Mouse (Mus musculus) yolk sac, embryonic 10.5 days (tissue): ENCODE results near the gene Tcfl5.

Source experiments
- DNase-seq: peaks from one replicate; pipeline ENCODE4 v3.0.0-alpha.2; 2017; ENCODE audit warnings: low spot score

Tcfl5 gene

DNA sequence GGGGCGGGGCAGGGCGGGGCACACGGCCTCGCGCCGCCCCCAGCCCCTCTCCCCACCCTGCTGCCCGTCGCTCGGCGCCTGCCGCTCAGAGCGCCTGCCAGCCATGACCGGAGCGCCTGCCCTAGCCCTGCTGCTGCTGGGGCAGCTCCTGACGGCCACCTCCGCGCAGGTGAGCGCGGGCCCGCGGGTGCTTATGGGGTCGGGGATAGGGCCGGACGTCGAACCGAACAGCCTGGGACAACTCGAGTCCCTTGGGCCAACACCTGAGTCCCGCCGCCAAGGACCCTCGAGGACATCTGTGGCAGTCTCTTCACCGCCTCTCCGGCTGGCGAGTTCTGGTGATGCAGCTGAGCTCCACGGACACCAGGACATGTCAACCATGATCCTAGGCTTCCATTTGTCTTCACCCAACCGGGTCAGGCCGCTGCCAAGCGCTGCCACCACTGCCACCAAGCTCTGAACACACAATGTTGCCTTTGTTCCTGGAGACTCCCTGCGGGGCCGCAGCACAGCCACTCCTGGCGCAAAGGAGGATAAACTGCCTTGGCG is 44.3 kb downstream of the Tcfl5 start:
- no peak for DNase-seq

DNA sequence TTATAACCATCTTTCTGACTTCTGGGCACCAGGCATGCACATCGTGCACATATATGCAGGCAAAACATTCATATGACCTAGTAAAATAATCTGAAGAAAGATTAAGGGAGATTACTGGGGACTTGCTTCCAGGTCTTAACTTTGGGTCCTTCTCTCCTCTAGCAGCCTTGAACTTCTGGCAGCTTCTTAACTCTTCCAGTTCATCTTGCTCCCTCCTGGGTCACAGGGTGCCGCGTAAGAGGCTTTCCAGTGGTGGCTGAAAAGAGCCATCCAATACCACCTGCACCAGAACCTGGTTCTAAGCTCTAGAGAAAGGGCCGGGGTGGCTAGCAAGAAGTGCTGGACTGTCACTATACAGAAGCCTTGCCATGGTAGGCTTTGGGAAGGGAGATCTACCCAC is 45.0 kb downstream of the Tcfl5 start, which contains the start of gene Col9a3:
Col9a3 (plus strand) TSS at position 301 of the 400 bp plus-strand sequence.
- no peak for DNase-seq

DNA sequence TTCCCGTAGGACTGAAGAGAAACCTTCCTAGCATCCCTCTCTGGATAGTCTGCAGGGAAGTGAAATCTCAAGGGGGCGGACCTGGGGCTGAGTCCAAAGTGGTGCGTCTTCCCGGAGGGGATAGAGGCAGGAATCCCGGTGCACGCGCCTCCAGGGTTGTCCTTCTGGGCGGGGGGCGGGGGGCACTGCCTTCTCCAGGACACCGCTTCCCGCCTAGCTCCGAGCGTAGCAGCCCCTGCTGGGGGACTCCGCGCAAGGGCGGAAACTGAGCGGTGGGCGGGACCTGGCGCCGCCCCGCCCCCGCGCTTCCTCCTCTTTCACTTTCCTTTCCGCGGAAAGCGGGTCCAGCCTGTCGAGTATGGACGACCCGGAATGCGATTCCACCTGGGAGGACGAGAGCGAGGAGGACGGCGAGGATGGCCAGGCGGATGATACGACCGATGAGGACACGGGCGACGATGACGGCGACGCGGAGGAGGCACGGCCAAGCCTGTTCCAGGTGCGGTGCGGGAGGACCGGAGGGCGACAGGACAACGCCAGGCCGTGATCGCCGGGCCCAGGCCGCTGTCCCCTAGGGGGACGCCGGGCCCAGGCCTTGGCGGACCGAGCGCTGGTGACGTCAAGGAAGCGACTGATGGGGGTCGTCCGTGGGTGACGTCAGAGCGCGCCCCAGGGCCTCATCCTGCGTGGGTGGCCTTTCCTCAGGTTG is 53.2 kb downstream of the Tcfl5 start, which contains the start of gene Ogfr:
Ogfr (plus strand) TSS at position 123 of the 709 bp plus-strand sequence.
- peak; percentile 89 for DNase-seq

DNA sequence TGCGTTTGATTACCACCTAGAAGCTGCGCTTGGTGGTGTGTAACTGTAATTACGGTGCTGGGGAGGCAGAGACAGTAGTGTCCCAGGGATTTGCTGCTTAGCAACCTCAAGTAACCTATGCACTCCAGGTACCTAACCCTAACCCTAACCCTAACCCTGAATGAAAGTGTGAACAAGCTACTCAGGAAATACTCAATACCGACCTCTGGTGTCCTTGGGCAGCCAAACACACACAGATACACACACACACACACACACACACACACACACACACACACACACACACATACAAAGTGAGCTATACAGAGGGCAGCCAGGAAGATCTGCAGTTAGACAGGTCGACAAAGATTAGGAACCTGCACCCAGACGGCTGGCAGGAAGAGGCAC is 53.8 kb downstream of the Tcfl5 start:
- DNase-seq, result no peak

DNA sequence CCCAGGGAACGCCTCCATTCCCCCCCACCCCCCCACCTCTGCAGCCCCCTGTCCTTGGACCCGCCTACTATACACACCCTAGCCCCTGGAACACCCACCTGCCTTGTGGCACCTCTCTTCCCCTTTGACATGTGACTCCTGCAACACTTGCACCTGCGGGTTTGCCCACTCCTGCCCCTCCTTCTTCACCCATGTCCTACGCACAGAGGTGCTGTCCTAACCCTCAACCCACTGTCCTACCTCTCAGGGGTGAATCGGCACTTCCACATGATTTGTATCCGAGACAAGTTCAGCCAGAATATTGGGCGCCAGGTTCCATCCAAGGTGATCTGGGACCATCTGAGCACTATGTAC is 59.4 kb downstream of the Tcfl5 start:
- no peak for DNase-seq

DNA sequence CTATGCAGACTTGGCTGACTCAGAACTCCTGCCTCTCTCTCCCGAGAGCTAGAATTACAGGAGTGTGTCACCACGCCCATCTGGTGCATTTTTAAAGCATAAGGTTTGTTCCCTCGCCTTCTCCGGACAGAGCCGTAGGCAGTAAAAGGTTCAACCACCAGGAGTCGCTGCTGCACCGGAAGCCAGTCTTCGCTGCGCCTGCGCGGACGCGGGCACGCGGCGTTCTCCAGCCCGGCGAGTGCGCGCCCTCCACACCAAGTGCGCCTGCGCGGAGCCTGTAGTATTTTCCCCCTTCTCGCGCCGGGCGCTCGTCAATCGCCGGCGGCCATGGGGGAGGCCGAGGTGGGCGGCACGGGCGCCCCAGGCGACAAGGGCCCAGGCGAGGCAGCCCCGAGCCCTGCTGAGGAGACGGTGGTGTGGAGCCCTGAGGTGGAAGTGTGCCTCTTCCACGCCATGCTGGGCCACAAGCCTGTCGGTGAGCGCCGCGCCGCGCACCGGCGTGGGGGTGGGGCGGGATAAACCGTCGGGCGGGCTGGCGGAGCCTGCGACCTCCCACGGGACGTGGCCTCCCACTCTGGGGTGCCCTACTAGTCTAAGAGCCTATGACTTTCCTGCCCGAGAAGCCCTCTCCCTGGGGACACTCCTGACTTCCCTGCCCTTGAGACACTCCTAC is 59.9 kb downstream of the Tcfl5 start:
- peak; percentile 92 for DNase-seq

DNA sequence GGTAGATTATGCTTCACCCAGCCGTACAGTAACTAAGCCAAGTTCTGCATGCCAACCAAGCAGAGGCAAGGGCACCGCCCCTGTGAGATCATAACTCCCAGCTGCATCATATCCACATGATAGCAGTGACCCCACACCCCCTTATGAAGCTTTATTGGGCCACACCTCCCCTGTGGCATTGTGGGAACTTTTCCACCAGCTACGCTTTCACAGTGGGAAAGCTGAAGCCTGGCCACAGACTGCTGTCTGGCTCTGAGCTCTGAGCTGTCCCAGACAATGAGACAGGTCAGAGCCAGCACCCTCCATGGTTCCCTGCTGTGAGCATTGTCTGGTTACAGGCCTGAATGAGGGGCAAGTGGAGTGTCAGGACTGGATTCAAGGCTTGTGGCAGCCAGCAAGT is 61.5 kb downstream of the Tcfl5 start, which contains the start of gene Mrgbp:
Mrgbp (plus strand) TSS at position 303 of the 400 bp plus-strand sequence.
- DNase-seq, result no peak

DNA sequence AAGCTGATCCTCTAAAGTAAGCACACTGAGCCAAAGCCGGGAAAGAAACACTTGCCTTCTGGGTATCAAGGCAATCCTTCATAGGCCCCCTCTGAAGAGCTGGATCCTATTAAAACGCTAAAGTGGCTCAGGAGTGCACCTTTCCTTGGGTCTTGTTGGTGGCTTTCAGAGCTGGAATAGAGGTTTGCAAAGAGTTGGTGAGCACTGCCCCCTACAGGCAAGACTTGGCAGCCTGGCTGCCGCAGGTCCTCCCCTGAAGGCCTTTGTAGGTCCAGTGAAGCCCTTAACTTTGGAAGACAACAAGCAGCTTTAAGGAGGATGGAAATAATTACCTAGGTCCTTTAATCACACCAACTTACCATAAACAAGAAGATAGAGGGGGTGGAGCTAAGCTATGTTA is 63.8 kb downstream of the Tcfl5 start:
- DNase-seq, result peak; percentile 54

DNA sequence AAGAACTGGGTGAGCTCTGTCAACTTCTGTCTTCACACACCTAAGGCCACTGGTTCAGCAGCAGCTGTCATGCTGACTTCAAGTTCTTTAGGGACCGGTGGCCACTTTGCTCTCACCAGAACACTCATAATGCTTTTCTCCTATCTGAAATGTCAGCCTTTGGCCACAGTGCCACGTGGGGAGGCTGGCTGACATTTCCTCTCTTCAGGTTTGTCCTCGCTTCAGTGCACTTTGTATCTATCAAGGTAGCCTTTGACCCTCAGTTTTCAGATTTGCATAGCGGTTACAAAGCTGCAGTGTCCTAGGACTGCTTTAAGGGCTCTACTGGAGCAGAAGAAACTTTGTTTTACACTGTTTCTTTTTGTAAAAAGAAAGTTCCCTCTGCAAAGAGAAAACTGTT is 66.0 kb downstream of the Tcfl5 start:
- DNase-seq, result peak; percentile 14
